Mouse (Mus musculus) intestine, postnatal 0 days (tissue): ENCODE measurements around the gene Sh3gl2. TPM values are rescaled to one million over a fixed set of nuclear protein-coding genes. Genes with fewer than 3 reads are reported as not detected.

Experiments used
- ATAC-seq: fragments of 200-750 bp; cut with Nextera tagmentation; 2 replicates; pipeline ENCODE4 v1.8.0; 2017; ENCODE audit warnings: mild to moderate bottlenecking, moderate TSS enrichment, moderate library complexity
- H3K27ac ChIP-seq: fragments of 300-500 bp; sonication (generic); 2 replicates; pipeline ENCODE4 v1.5.1; 2014; ENCODE audit warnings: mild to moderate bottlenecking, low read depth, low read length, moderate library complexity
- H3K27me3 ChIP-seq: fragments of 300-500 bp; sonication (generic); replicated peaks from 2 replicates; pipeline ENCODE4 v1.6.1; 2014; ENCODE audit warnings: low read length, mixed read lengths; ENCODE audit not compliant: control insufficient read depth, insufficient read depth
- H3K36me3 ChIP-seq: fragments of 300-500 bp; sonication (generic); 2 replicates; pipeline ENCODE4 v1.6.1; 2014; ENCODE audit warnings: mild to moderate bottlenecking, moderate library complexity; ENCODE audit not compliant: control insufficient read depth, insufficient read depth
- H3K4me1 ChIP-seq: fragments of 300-500 bp; sonication (generic); replicated peaks from 2 replicates; pipeline ENCODE4 v1.6.1; 2014; ENCODE audit warnings: antibody characterized with exemption, low read length, mixed read lengths; ENCODE audit not compliant: control insufficient read depth, insufficient read depth
- H3K4me2 ChIP-seq: fragments of 300-500 bp; sonication (generic); replicated peaks from 2 replicates; pipeline ENCODE4 v1.6.1; 2014; ENCODE audit warnings: low read depth, mild to moderate bottlenecking, moderate library complexity
- H3K4me3 ChIP-seq: fragments of 300-500 bp; sonication (generic); 2 replicates; pipeline ENCODE4 v1.5.1; 2014; ENCODE audit warnings: low read depth, low read length
- H3K9ac ChIP-seq: fragments of 300-500 bp; sonication (generic); 2 replicates; pipeline ENCODE4 v1.6.1; 2014; ENCODE audit warnings: mild to moderate bottlenecking, low read depth, low read length
- H3K9me3 ChIP-seq: fragments of 300-500 bp; sonication (generic); 2 replicates; pipeline ENCODE4 v1.6.1; 2016; ENCODE audit warnings: mixed run types; ENCODE audit not compliant: control insufficient read depth
- CTCF ChIP-seq: sonication (generic); IDR thresholded peaks from 2 replicates; pipeline ENCODE4 v1.5.1; 2016; ENCODE audit warnings: low read depth, mild to moderate bottlenecking, control low read depth, antibody characterized with exemption, moderate library complexity
- WGBS: fragments of 180-500 bp; shearing (Covaris S2); extraction: QIAGEN DNeasy Blood & Tissue Kit; methylation state at CpG from one replicate; pipeline ENCODE4 v1.1.7; 2014; 5-methylcytosine and 5-hydroxymethylcytosine counted together
- polyA plus RNA-seq: library from polyadenylated mRNA; unstranded; fragments of >200 nt; fragmentation: Nextera tagmentation; extraction: Ambion mirVana; gene quantifications from 2 replicates; pipeline ENCODE4 v1.2.1, GENCODE M21; 2015

Sh3gl2 gene
- polyA plus RNA-seq, 1 experiment from 2014 or later: 14.9 TPM

GRCm38 (mm10) chr4:85345911-85346310, 141.0 kb downstream of the Sh3gl2 start:
- no peak overlapping the region for H3K4me2 ChIP-seq
- no peaks in the 10 kb centered on the region for H3K9me3 ChIP-seq
- no peak overlapping the region for H3K9ac ChIP-seq
- no peaks in the 10 kb centered on the region for H3K4me1 ChIP-seq
- no peak overlapping the region for H3K27ac ChIP-seq
- no peaks in the 10 kb centered on the region for H3K27me3 ChIP-seq
- ATAC-seq: no peak
- H3K4me3 ChIP-seq: no peak overlapping the region
- H3K36me3 ChIP-seq: no peaks in the 10 kb centered on the region
- TF ChIP-seq CTCF: no peak
- 93% methylated on average over 6 of the region's 6 CpGs for WGBS

- no peak overlapping the region for H3K4me2 ChIP-seq
- H3K4me3 ChIP-seq: no peak overlapping the region
- no peak overlapping the region for H3K27ac ChIP-seq
- H3K9ac ChIP-seq: no peak overlapping the region
- no peaks in the 10 kb centered on the region for H3K36me3 ChIP-seq
- ATAC-seq: no peak
- no peak for TF ChIP-seq CTCF
- WGBS: 80% methylated on average over 8 of the region's 8 CpGs
- H3K4me1 ChIP-seq: no peaks in the 10 kb centered on the region
- H3K9me3 ChIP-seq: no peaks in the 10 kb centered on the region
- H3K27me3 ChIP-seq: no peaks in the 10 kb centered on the region
Observed at GRCm38 (mm10) chr4:85348079-85348643, 143.2 kb downstream of the Sh3gl2 start.

- Histone ChIP-seq H3K27ac (no peak overlapping the region), H3K4me1 (no peaks in the 10 kb centered on the region), H3K9me3 (no peaks in the 10 kb centered on the region), H3K36me3 (no peaks in the 10 kb centered on the region), H3K9ac (no peak overlapping the region), H3K4me2 (no peak overlapping the region), H3K27me3 (no peaks in the 10 kb centered on the region), H3K4me3 (no peak overlapping the region)
- WGBS: 78% methylated on average over 3 of the region's 3 CpGs
- TF ChIP-seq CTCF: no peak
- no peak for ATAC-seq
Observed at GRCm38 (mm10) chr4:85362661-85363060, 157.7 kb downstream of the Sh3gl2 start.

GRCm38 (mm10) chr4:85363205-85363604, 158.3 kb downstream of the Sh3gl2 start:
- WGBS: 93% methylated on average over 4 of the region's 4 CpGs
- no peak for ATAC-seq
- H3K36me3 ChIP-seq: no peaks in the 10 kb centered on the region
- H3K4me1 ChIP-seq: no peaks in the 10 kb centered on the region
- no peak overlapping the region for H3K4me2 ChIP-seq
- no peaks in the 10 kb centered on the region for H3K27me3 ChIP-seq
- no peaks in the 10 kb centered on the region for H3K9me3 ChIP-seq
- no peak overlapping the region for H3K4me3 ChIP-seq
- no peak overlapping the region for H3K27ac ChIP-seq
- TF ChIP-seq CTCF: no peak
- no peak overlapping the region for H3K9ac ChIP-seq

- Histone ChIP-seq H3K4me2 (no peak overlapping the region), H3K27ac (no peak overlapping the region), H3K9me3 (no peaks in the 10 kb centered on the region), H3K36me3 (no peaks in the 10 kb centered on the region), H3K4me1 (no peaks in the 10 kb centered on the region), H3K27me3 (no peaks in the 10 kb centered on the region), H3K4me3 (no peak overlapping the region), H3K9ac (no peak overlapping the region)
- TF ChIP-seq CTCF: no peak
- 81% methylated on average over 6 of the region's 6 CpGs for WGBS
- no peak for ATAC-seq
Observed at GRCm38 (mm10) chr4:85371036-85371435, 166.1 kb downstream of the Sh3gl2 start.

- no peak for ATAC-seq
Observed at GRCm38 (mm10) chr4:85374801-85375200, 169.9 kb downstream of the Sh3gl2 start.

GRCm38 (mm10) chr4:85376187-85376586, 171.3 kb downstream of the Sh3gl2 start:
- TF ChIP-seq CTCF: no peak
- no peak for ATAC-seq
- Histone ChIP-seq H3K4me3 (no peak overlapping the region), H3K27me3 (no peaks in the 10 kb centered on the region), H3K27ac (no peak overlapping the region), H3K4me2 (no peak overlapping the region), H3K36me3 (no peaks in the 10 kb centered on the region; the same call in 1 of the 2 replicates), H3K4me1 (no peaks in the 10 kb centered on the region), H3K9me3 (no peaks in the 10 kb centered on the region), H3K9ac (no peak overlapping the region)
- WGBS: 92% methylated on average over 6 of the region's 6 CpGs

More at GRCm38 (mm10) chr4:85374801-85375200, 169.9 kb downstream of the Sh3gl2 start:
- Histone ChIP-seq H3K4me2 (no peak overlapping the region), H3K4me3 (no peak overlapping the region), H3K4me1 (no peaks in the 10 kb centered on the region), H3K9me3 (no peaks in the 10 kb centered on the region), H3K27me3 (no peaks in the 10 kb centered on the region), H3K27ac (no peak overlapping the region), H3K36me3 (no peaks in the 10 kb centered on the region), H3K9ac (no peak overlapping the region)
- 78% methylated on average over 4 of the region's 4 CpGs for WGBS
- no peak for TF ChIP-seq CTCF
